Mouse (Mus musculus) small intestine, adult 2 months (tissue): Measurements from ENCODE around the gene Aen.

Source experiments
- CTCF ChIP-seq: fragments of 200-500 bp; IDR thresholded peaks from 2 replicates; pipeline ENCODE4 v1.5.1; 2012; ENCODE audit warnings: low read depth, mild to moderate bottlenecking, control low read depth, inconsistent platforms, low read length, moderate library complexity, mixed read lengths; ENCODE audit not compliant: insufficient replicate concordance, insufficient read length; ENCODE audit errors: extremely low read depth
- POLR2A ChIP-seq: fragments of 200-500 bp; IDR thresholded peaks from 2 replicates; pipeline ENCODE4 v1.6.1; 2012; ENCODE audit warnings: low read depth, mild to moderate bottlenecking, control low read depth, inconsistent platforms, low read length, moderate library complexity

- TF ChIP-seq CTCF (no peak), POLR2A (no peak)
Observed at GRCm38 (mm10) chr7:78883726-78884060, 12.0 kb upstream of the Aen start.
